Mouse (Mus musculus): ENCODE results near the gene Ube2g2. TPM values are rescaled to one million over a fixed set of nuclear protein-coding genes. Genes with fewer than 3 reads are reported as not detected.
A peak's percentile ranks its signal among the peaks of the same experiment; 100 is the strongest.

Gene Ube2g2
- polyA plus RNA-seq, 1 experiment from 2014 or later, result 98.9 TPM

DNA sequence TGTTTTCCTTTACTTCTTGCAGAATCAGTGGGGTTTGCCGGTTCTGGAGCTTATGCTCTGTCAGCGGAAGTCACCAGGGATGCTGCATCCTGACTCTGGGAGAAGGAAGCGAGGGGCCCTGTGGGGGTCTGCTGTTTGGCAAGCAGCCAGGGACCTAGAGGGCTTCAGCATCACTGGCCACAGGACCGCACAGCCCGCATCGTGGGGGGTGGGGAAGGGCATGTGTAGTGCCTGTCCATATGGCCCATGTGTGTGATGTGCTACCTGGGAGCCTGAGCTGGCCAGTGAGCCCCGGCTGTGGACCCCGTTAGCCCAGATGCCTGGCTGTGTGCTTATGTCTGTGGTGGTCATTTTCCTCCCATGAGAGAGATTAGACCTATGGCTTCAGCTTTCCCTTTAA is 32.3 kb upstream of the Ube2g2 start:
- WGBS, result 90% methylated on average over 8 of the region's 8 CpGs
- H3K27me3 ChIP-seq (replicated peaks; ENCODE audit: low read depth, poor library complexity, severe bottlenecking), result no peaks in the 10 kb centered on the region
- H3K9me3 ChIP-seq, result no peaks in the 10 kb centered on the region
- no peak overlapping the region for H3K4me3 ChIP-seq
- no peak for DNase-seq (ENCODE audit: low spot score)
- H3K36me3 ChIP-seq (replicated peaks), result peaks cover 84% of the 10 kb centered on the region
- no peak overlapping the region for H3K27ac ChIP-seq (replicated peaks)
- peaks cover 2% of the 10 kb centered on the region; the same call in 1 of the 2 replicates for H3K4me1 ChIP-seq

DNA sequence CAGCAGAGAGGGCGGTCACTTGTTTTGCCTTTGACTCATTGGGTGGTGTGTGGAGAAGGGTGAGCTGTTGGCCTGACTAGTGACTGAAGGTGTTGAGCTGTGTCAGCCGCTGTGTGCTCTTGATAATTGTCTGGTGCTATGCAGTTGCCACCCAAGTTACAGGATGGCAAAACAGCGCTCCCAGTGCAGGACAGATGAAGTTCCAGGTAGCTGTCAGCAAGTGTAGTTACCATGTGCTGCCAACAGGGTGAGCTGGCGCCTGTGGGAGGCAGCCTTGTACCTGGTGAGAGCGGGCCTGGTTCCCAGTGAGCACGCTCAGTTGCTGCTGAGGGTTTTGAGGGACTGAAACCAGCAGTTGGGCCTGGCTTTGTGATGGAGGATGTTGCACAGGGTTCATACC is 31.3 kb upstream of the Ube2g2 start:
- H3K4me3 ChIP-seq, result no peak overlapping the region
- no peak overlapping the region for H3K27ac ChIP-seq (replicated peaks)
- DNase-seq (ENCODE audit: low spot score), result peak; percentile 73
- WGBS, result 45% methylated on average over 6 of the region's 6 CpGs
- H3K4me1 ChIP-seq, result peaks cover 2% of the 10 kb centered on the region; the same call in 1 of the 2 replicates
- no peaks in the 10 kb centered on the region for H3K9me3 ChIP-seq
- peaks cover 90% of the 10 kb centered on the region for H3K36me3 ChIP-seq (replicated peaks)
- H3K27me3 ChIP-seq (replicated peaks; ENCODE audit: low read depth, poor library complexity, severe bottlenecking), result no peaks in the 10 kb centered on the region

DNA sequence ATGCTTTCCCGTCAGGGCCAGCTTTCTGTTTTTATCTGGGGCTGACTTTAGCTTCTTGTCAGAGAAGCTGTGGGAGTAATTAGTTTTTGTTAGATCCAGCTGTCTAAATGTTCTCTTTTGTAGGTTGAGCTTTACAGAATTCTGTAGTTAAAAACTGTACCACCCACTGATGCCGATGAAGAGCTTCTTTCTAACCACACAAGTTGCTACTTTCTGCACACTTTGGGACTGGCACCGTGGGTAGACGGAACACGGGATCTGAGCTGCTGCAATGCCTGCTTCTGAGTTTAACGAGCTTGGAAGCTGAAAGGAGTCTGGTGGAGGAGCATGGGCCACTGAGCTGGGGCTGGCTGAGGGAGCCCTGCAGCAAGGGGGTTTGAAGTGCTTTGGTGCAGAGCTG is 30.5 kb upstream of the Ube2g2 start:
- H3K9me3 ChIP-seq, result no peaks in the 10 kb centered on the region
- H3K4me3 ChIP-seq, result no peak overlapping the region
- DNase-seq (ENCODE audit: low spot score), result no peak
- no peaks in the 10 kb centered on the region for H3K27me3 ChIP-seq (replicated peaks; ENCODE audit: low read depth, poor library complexity, severe bottlenecking)
- peaks cover 2% of the 10 kb centered on the region; the same call in 1 of the 2 replicates for H3K4me1 ChIP-seq
- WGBS, result 85% methylated on average over 6 of the region's 6 CpGs
- no peak overlapping the region for H3K27ac ChIP-seq (replicated peaks)
- H3K36me3 ChIP-seq (replicated peaks), result peaks cover 97% of the 10 kb centered on the region

DNA sequence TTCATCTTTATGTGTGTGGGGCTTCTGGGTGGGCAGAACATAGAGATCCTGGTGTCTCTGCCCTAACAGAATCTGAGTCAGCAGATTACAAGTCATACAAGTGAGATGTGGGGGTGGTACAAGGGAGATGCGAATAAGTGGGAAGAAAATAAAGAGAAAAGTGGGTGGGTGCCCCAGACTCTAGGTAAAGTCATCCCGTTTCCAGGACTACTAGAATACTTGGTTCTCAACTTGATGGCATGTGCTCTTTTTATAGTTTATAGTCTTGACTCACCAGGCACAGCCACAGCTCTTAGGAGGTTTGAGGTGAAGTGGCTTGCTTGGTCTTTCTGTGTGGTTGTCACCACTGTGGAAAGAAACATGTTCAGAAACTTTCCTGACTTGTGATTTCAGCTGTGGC is 26.0 kb upstream of the Ube2g2 start:
- no peak for DNase-seq (ENCODE audit: low spot score)
- Histone ChIP-seq H3K4me3 (no peak overlapping the region), H3K27ac (replicated peaks) (no peak overlapping the region), H3K9me3 (no peaks in the 10 kb centered on the region), H3K4me1 (no peaks in the 10 kb centered on the region), H3K36me3 (replicated peaks) (peaks cover 83% of the 10 kb centered on the region), H3K27me3 (replicated peaks; ENCODE audit: low read depth, poor library complexity, severe bottlenecking) (no peaks in the 10 kb centered on the region)
- 93% methylated on average over 2 of the region's 2 CpGs for WGBS

DNA sequence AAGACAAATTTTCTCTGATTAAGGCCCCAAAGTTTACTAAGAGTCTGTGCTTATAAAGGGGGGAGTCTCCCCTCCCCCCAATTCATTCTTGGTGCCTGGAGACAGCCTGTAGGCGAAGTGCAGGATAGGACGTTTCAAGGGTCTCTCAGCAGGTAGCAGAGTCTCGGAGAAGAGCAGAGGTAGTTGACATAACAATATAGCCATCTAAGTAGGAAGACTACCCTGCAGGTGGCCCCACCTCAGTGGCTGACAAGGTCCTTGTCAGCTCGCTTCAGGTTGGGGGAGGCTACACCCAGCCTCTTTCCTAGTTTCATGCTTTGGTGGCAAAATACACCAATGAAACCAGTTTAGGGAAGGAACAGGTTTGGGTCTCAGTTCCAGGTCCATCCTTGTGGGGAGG is 19.1 kb upstream of the Ube2g2 start:
- no peak for DNase-seq (ENCODE audit: low spot score)
- H3K9me3 ChIP-seq, result no peaks in the 10 kb centered on the region; the same call in 1 of the 2 replicates
- H3K4me3 ChIP-seq, result no peak overlapping the region
- 55% methylated on average over 4 of the region's 4 CpGs for WGBS
- H3K27me3 ChIP-seq (replicated peaks; ENCODE audit: low read depth, poor library complexity, severe bottlenecking), result no peaks in the 10 kb centered on the region
- H3K36me3 ChIP-seq (replicated peaks), result peaks cover 26% of the 10 kb centered on the region
- no peak overlapping the region for H3K27ac ChIP-seq (replicated peaks)
- H3K4me1 ChIP-seq, result peaks cover 22% of the 10 kb centered on the region

DNA sequence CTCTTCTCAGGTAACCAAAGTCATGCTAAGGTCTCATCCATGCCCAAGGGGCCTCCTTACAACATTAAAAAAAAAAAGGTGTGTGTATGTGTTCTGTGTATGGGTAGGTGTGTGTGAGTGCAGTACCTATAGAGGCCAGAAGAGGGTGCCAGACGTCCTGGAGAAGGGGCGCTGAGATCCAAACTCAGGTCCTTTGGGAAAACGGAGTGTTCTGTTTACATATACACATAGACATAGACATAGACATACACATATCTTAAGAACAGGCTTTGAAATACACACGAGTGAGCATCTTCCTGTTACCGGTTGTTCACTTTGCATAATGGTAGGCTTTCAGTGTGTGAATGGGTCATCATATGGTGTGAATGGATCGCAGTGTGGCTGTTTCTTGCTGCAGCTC is 18.0 kb upstream of the Ube2g2 start:
- no peaks in the 10 kb centered on the region; the same call in 1 of the 2 replicates for H3K9me3 ChIP-seq
- peaks cover 22% of the 10 kb centered on the region for H3K4me1 ChIP-seq
- no peaks in the 10 kb centered on the region for H3K27me3 ChIP-seq (replicated peaks; ENCODE audit: low read depth, poor library complexity, severe bottlenecking)
- no peak overlapping the region for H3K4me3 ChIP-seq
- 89% methylated on average over 6 of the region's 6 CpGs for WGBS
- no peak for DNase-seq (ENCODE audit: low spot score)
- H3K27ac ChIP-seq (replicated peaks), result no peak overlapping the region
- H3K36me3 ChIP-seq (replicated peaks), result peaks cover 24% of the 10 kb centered on the region

DNA sequence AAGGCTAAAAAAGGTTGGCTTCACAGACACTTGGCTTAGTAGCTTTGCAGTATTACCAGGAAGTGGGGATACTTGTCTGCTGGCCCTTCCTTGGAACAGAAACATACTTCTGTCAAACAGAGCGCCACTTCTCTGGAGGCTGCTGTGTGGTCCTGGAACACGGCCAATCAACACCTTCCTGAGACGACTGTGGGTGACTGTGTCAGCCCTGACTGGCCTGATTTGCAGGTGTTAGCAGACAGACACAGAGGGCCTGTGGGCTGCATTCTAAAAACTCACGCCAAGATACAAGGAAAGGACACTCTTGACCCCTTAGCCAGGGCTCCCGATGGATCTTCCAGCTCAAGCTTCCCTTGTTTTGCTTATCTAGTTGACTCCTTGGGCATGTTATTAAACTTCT is 17.1 kb upstream of the Ube2g2 start:
- no peak for DNase-seq (ENCODE audit: low spot score)
- 93% methylated on average over 5 of the region's 5 CpGs for WGBS
- Histone ChIP-seq H3K4me3 (peak overlapping the region; percentile 77; the same call in 1 of the 2 replicates), H3K36me3 (replicated peaks) (peaks cover 27% of the 10 kb centered on the region), H3K27me3 (replicated peaks; ENCODE audit: low read depth, poor library complexity, severe bottlenecking) (no peaks in the 10 kb centered on the region), H3K9me3 (no peaks in the 10 kb centered on the region; the same call in 1 of the 2 replicates), H3K27ac (replicated peaks) (no peak overlapping the region), H3K4me1 (peaks cover 22% of the 10 kb centered on the region)

DNA sequence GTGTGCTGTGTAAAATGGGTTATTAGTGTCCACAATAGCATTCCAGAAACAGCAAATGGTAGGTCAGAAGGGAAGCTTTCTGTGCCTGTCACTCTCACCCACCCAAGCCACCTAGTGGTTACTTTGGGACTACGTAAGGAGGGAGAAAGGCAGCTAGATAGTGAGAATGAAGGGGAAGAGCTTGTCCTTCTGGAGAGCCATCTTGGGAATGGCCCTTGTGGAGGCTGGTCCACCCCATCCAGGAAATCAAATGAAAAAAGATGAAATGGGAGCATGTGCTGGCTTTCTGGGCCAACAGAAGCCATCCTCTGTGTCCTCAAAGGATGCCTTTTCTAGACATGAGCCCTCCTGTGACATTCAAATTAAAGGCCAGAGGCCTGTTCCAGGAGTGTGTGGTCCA is 16.7 kb upstream of the Ube2g2 start:
- H3K27ac ChIP-seq (replicated peaks), result peak overlapping the region; percentile 99
- 44% methylated on average over 1 of the region's 1 CpGs for WGBS
- no peaks in the 10 kb centered on the region; the same call in 1 of the 2 replicates for H3K9me3 ChIP-seq
- H3K36me3 ChIP-seq (replicated peaks), result peaks cover 31% of the 10 kb centered on the region
- H3K27me3 ChIP-seq (replicated peaks; ENCODE audit: low read depth, poor library complexity, severe bottlenecking), result no peaks in the 10 kb centered on the region
- peak overlapping the region; percentile 77 for H3K4me3 ChIP-seq
- H3K4me1 ChIP-seq, result peaks cover 22% of the 10 kb centered on the region
- DNase-seq (ENCODE audit: low spot score), result peak; percentile 45

DNA sequence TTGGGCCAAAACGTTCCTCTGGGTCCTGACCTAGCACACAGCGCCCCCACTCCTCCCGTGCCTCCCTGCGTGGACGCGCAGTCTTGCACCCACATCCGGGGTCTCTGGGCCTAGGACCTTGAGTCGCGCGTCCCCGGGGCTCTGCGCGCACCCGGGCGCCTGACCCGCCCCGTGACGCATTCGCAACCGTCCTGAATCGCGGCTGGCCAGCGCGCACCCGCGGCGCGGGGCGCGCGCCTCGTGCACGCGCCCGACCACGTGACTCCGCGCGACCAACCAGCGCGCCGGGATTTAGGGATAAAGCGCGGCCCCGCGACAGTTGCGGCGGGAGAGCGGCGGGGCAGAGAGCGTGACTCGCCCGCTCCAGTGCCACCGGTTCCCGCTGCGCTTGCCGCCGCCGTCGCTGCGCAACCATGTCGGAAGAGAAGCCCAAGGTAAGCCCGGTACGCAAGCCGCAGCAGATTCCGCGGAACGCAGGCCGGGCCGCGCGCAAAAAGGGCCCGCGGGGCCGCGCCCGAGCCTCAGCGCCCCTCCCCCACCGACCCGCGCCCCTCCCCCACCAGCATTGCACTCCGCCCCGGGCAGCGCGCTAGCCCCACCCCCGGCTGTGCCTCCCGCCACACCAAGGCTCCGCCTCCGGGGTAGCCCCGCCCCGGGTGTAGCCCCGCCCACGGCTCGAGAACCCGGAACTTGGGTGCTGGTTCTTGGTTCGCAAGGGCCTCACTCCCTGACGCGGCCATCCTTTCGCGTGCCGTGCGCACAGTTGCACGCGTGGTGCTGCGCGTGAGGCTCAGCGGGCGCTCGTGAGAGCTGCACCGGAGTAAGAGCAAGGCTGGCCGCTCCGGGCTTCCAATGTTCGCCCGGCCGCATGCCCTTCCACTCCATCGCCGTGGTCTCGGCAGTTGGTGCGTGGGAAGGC is 15.9 kb upstream of the Ube2g2 start, which contains the start of the genes Sumo3 and Gm49325:
Gene Sumo3, plus strand, starts transcription at position 190 of the 919 bp plus-strand sequence.
Gene Gm49325, plus strand, starts transcription at position 290 of the 919 bp plus-strand sequence.
- H3K27ac ChIP-seq (replicated peaks), result peak within 1 kb of the TSS; percentile 99
- no peaks in the 10 kb centered on the region; the same call in 1 of the 2 replicates for H3K9me3 ChIP-seq
- 1% methylated on average over 118 of the region's 119 CpGs for WGBS
- DNase-seq (ENCODE audit: low spot score), result peak; percentile 96
- H3K4me3 ChIP-seq, result peak within 1 kb of the TSS; percentile 77
- H3K27me3 ChIP-seq (replicated peaks; ENCODE audit: low read depth, poor library complexity, severe bottlenecking), result no peaks in the 10 kb centered on the region
- peaks cover 26% of the 10 kb centered on the region for H3K4me1 ChIP-seq
- H3K36me3 ChIP-seq (replicated peaks), result peaks cover 39% of the 10 kb centered on the region

DNA sequence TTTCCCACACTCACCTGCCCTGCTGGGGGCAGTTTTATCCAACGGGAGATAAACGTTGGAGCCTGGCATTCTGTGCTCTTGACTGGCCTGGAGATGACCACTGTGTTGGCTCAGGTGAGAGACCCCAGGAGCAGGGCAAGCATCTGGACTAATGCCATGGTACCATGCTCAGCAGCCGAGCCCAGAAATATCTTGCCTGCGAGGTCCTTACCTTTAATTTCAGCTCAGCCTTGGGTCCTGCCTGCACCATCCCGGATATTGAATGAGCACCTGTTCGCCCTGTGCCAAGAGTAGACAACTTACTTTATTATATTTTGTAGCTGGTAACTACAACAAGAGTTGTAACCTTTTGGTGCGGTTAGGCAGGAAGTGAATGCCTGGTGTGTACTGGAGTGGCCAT is 15.2 kb upstream of the Ube2g2 start:
- no peaks in the 10 kb centered on the region; the same call in 1 of the 2 replicates for H3K9me3 ChIP-seq
- peak overlapping the region; percentile 99 for H3K27ac ChIP-seq (replicated peaks)
- no peaks in the 10 kb centered on the region for H3K27me3 ChIP-seq (replicated peaks; ENCODE audit: low read depth, poor library complexity, severe bottlenecking)
- peaks cover 46% of the 10 kb centered on the region for H3K36me3 ChIP-seq (replicated peaks)
- peak overlapping the region; percentile 77 for H3K4me3 ChIP-seq
- no peak for DNase-seq (ENCODE audit: low spot score)
- H3K4me1 ChIP-seq, result peaks cover 26% of the 10 kb centered on the region
- 49% methylated on average over 7 of the region's 7 CpGs for WGBS

DNA sequence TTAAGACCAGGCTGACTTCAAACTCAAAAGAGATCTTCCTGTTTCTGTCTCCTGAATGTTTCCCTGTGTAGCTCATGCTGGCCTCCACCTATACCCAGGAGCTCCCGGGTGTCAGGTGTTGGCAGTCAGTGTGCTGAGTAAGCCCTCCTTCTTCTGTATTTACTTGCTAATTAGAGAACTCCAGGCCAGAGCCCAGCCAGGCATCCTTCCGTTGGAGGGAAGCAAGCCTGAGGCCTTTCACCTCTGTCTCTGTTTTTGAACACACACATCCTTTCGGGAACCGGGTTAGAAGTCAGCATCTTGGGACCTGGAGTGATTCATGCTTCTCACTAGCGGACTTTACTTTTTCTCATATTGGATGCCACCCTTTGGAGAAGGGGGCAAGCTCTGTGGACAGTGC is 14.6 kb upstream of the Ube2g2 start:
- Histone ChIP-seq H3K36me3 (replicated peaks) (peaks cover 52% of the 10 kb centered on the region), H3K27me3 (replicated peaks; ENCODE audit: low read depth, poor library complexity, severe bottlenecking) (no peaks in the 10 kb centered on the region), H3K27ac (replicated peaks) (no peak overlapping the region), H3K9me3 (no peaks in the 10 kb centered on the region; the same call in 1 of the 2 replicates), H3K4me1 (peaks cover 26% of the 10 kb centered on the region), H3K4me3 (peak overlapping the region; percentile 77)
- DNase-seq (ENCODE audit: low spot score), result no peak
- 70% methylated on average over 5 of the region's 5 CpGs for WGBS

DNA sequence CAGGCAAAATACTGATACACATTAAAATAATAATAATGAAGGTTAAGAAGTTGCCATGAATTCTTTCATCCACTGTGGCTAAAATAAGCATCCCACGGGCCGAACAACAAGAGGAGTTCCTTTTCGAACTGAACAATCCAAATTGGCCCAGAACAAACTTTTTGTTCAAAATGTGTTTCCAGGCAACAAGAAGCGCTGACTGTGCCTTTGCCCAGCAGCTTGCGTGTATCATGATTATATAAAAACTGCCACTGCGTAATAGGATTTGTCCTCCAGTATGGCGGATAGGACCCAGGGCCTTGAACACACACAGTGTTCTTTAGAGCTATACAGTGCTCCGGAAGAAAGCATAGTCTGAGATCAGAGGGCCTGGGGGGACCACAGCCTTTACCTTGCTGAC is 13.5 kb upstream of the Ube2g2 start:
- H3K27ac ChIP-seq (replicated peaks), result no peak overlapping the region
- no peaks in the 10 kb centered on the region; the same call in 1 of the 2 replicates for H3K9me3 ChIP-seq
- WGBS, result 95% methylated on average over 8 of the region's 8 CpGs
- H3K4me3 ChIP-seq, result no peak overlapping the region
- peaks cover 63% of the 10 kb centered on the region for H3K36me3 ChIP-seq (replicated peaks)
- peaks cover 26% of the 10 kb centered on the region for H3K4me1 ChIP-seq
- no peak for DNase-seq (ENCODE audit: low spot score)
- H3K27me3 ChIP-seq (replicated peaks; ENCODE audit: low read depth, poor library complexity, severe bottlenecking), result no peaks in the 10 kb centered on the region

All from embryonic facial prominence, embryonic 10.5 days (tissue).